Mouse (Mus musculus) kidney, embryonic 15.5 days (tissue): ENCODE results near the gene Capg. TPM values are rescaled to one million over a fixed set of nuclear protein-coding genes. Genes with fewer than 3 reads are reported as not detected.

Source experiments
- ATAC-seq: fragments of 200-750 bp; cut with Nextera tagmentation; replicated peaks from 2 replicates; pipeline ENCODE4 v1.8.0; 2017; ENCODE audit warnings: moderate TSS enrichment; ENCODE audit not compliant: low FRiP score
- H3K27ac ChIP-seq: fragments of 300-500 bp; sonication (generic); 2 replicates; pipeline ENCODE4 v1.5.1; 2015; ENCODE audit warnings: mild to moderate bottlenecking, inconsistent platforms
- H3K27me3 ChIP-seq: fragments of 300-500 bp; sonication (generic); 2 replicates; pipeline ENCODE4 v1.6.1; 2015; ENCODE audit warnings: inconsistent platforms
- H3K36me3 ChIP-seq: fragments of 300-500 bp; sonication (generic); 2 replicates; pipeline ENCODE4 v1.6.1; 2015; ENCODE audit warnings: inconsistent platforms
- H3K4me1 ChIP-seq: fragments of 300-500 bp; sonication (generic); 2 replicates; pipeline ENCODE4 v1.6.1; 2015; ENCODE audit warnings: inconsistent platforms
- H3K4me2 ChIP-seq: fragments of 300-500 bp; sonication (generic); 2 replicates; pipeline ENCODE4 v1.6.1; 2015; ENCODE audit warnings: moderate library complexity, mild to moderate bottlenecking, inconsistent platforms
- H3K4me3 ChIP-seq: fragments of 300-500 bp; sonication (generic); replicated peaks from 2 replicates; pipeline ENCODE4 v1.5.1; 2015; ENCODE audit warnings: mild to moderate bottlenecking, inconsistent platforms
- H3K9ac ChIP-seq: fragments of 300-500 bp; sonication (generic); 2 replicates; pipeline ENCODE4 v1.6.1; 2015; ENCODE audit warnings: mild to moderate bottlenecking, inconsistent platforms
- H3K9me3 ChIP-seq: fragments of 300-500 bp; sonication (generic); replicated peaks from 2 replicates; pipeline ENCODE4 v1.6.1; 2016; ENCODE audit warnings: inconsistent platforms
- WGBS: fragments of 180-500 bp; shearing (Covaris S2); methylation state at CpG from one replicate; pipeline ENCODE4 v1.1.7; 2015; ENCODE audit warnings: mixed read lengths; 5-methylcytosine and 5-hydroxymethylcytosine counted together
- polyA plus RNA-seq: library from polyadenylated mRNA; unstranded; fragments of >200 nt; fragmentation: Nextera tagmentation; extraction: Ambion mirVana; gene quantifications from 2 replicates; pipeline ENCODE4 v1.2.1, GENCODE M21; 2015

Gene Capg
- polyA plus RNA-seq, 1 experiment from 2014 or later = 70.7 TPM

- H3K9me3 ChIP-seq = no peaks in the 10 kb centered on the region
- no peak overlapping the region for H3K9ac ChIP-seq
- 4% methylated on average over 9 of the region's 9 CpGs for WGBS
- H3K4me3 ChIP-seq = no peak overlapping the region
- peak overlapping the region; percentile 50 for H3K4me2 ChIP-seq
- no peaks in the 10 kb centered on the region for H3K27me3 ChIP-seq
- H3K27ac ChIP-seq = peak overlapping the region; percentile 71
- no peak for ATAC-seq
- H3K4me1 ChIP-seq = peaks cover 26% of the 10 kb centered on the region
- H3K36me3 ChIP-seq = no peaks in the 10 kb centered on the region
Measured at GRCm38 (mm10) chr6:72535165-72535564, 9.0 kb upstream of the Capg start.

GRCm38 (mm10) chr6:72537998-72538500 is 6.1 kb upstream of the Capg start:
- H3K36me3 ChIP-seq = no peaks in the 10 kb centered on the region
- peak overlapping the region; percentile 68 for H3K4me2 ChIP-seq
- no peaks in the 10 kb centered on the region for H3K9me3 ChIP-seq
- peak overlapping the region; percentile 53 for H3K9ac ChIP-seq
- peaks cover 23% of the 10 kb centered on the region for H3K4me1 ChIP-seq
- no peak overlapping the region for H3K27ac ChIP-seq
- 36% methylated on average over 10 of the region's 10 CpGs for WGBS
- ATAC-seq = no peak
- no peaks in the 10 kb centered on the region for H3K27me3 ChIP-seq
- peak overlapping the region; percentile 53 for H3K4me3 ChIP-seq

- Histone ChIP-seq H3K4me3 (peak overlapping the region; percentile 53), H3K9me3 (no peaks in the 10 kb centered on the region), H3K9ac (peak overlapping the region; percentile 53), H3K4me1 (peaks cover 23% of the 10 kb centered on the region), H3K27ac (no peak overlapping the region), H3K36me3 (no peaks in the 10 kb centered on the region), H3K4me2 (peak overlapping the region; percentile 68), H3K27me3 (no peaks in the 10 kb centered on the region)
- ATAC-seq = peak; percentile 96
- WGBS = 2% methylated on average over 16 of the region's 16 CpGs
Measured at GRCm38 (mm10) chr6:72538562-72539031, 5.6 kb upstream of the Capg start.

GRCm38 (mm10) chr6:72543265-72543850 is 833 bp upstream of the Capg start:
- Histone ChIP-seq H3K27me3 (no peaks in the 10 kb centered on the region), H3K27ac (peak overlapping the region; percentile 77; the same call in 1 of the 2 replicates), H3K4me3 (no peak overlapping the region), H3K4me1 (peaks cover 20% of the 10 kb centered on the region), H3K36me3 (no peaks in the 10 kb centered on the region), H3K9me3 (no peaks in the 10 kb centered on the region), H3K4me2 (no peak overlapping the region), H3K9ac (no peak overlapping the region)
- ATAC-seq = no peak
- 78% methylated on average over 12 of the region's 12 CpGs for WGBS

- Histone ChIP-seq H3K4me1 (peaks cover 28% of the 10 kb centered on the region), H3K4me2 (peak overlapping the region; percentile 13; the same call in 1 of the 2 replicates), H3K9me3 (no peaks in the 10 kb centered on the region), H3K9ac (no peak overlapping the region), H3K27me3 (no peaks in the 10 kb centered on the region), H3K4me3 (no peak overlapping the region), H3K36me3 (no peaks in the 10 kb centered on the region), H3K27ac (no peak overlapping the region)
- 58% methylated on average over 7 of the region's 7 CpGs for WGBS
- ATAC-seq = no peak
Measured at GRCm38 (mm10) chr6:72545377-72545776, 1.2 kb downstream of the Capg start.

GRCm38 (mm10) chr6:72547121-72547520 is 2.9 kb downstream of the Capg start:
- no peak overlapping the region for H3K27ac ChIP-seq
- no peaks in the 10 kb centered on the region for H3K36me3 ChIP-seq
- H3K9me3 ChIP-seq = no peaks in the 10 kb centered on the region
- H3K9ac ChIP-seq = no peak overlapping the region
- H3K27me3 ChIP-seq = no peaks in the 10 kb centered on the region
- ATAC-seq = no peak
- H3K4me2 ChIP-seq = no peak overlapping the region
- no peak overlapping the region for H3K4me3 ChIP-seq
- 96% methylated on average over 2 of the region's 2 CpGs for WGBS
- H3K4me1 ChIP-seq = peaks cover 38% of the 10 kb centered on the region

- Histone ChIP-seq H3K4me3 (no peak overlapping the region), H3K4me2 (no peak overlapping the region), H3K4me1 (peaks cover 45% of the 10 kb centered on the region), H3K36me3 (no peaks in the 10 kb centered on the region), H3K27me3 (no peaks in the 10 kb centered on the region), H3K27ac (no peak overlapping the region), H3K9me3 (no peaks in the 10 kb centered on the region), H3K9ac (no peak overlapping the region)
- WGBS = 85% methylated on average over 3 of the region's 3 CpGs
- no peak for ATAC-seq
Measured at GRCm38 (mm10) chr6:72547862-72548261, 3.7 kb downstream of the Capg start.

GRCm38 (mm10) chr6:72549041-72549580 is 4.9 kb downstream of the Capg start:
- Histone ChIP-seq H3K27me3 (no peaks in the 10 kb centered on the region), H3K4me2 (no peak overlapping the region), H3K36me3 (no peaks in the 10 kb centered on the region), H3K27ac (no peak overlapping the region), H3K4me3 (no peak overlapping the region), H3K9me3 (no peaks in the 10 kb centered on the region), H3K4me1 (peaks cover 51% of the 10 kb centered on the region), H3K9ac (no peak overlapping the region)
- 60% methylated on average over 9 of the region's 9 CpGs for WGBS
- ATAC-seq = no peak

GRCm38 (mm10) chr6:72550025-72550424 is 5.8 kb downstream of the Capg start:
- H3K4me2 ChIP-seq = no peak overlapping the region
- no peak overlapping the region for H3K9ac ChIP-seq
- H3K9me3 ChIP-seq = no peaks in the 10 kb centered on the region
- H3K27me3 ChIP-seq = no peaks in the 10 kb centered on the region
- peaks cover 43% of the 10 kb centered on the region for H3K4me1 ChIP-seq
- peak overlapping the region; percentile 18; the same call in 1 of the 2 replicates for H3K27ac ChIP-seq
- no peak for ATAC-seq
- no peaks in the 10 kb centered on the region for H3K36me3 ChIP-seq
- WGBS = 57% methylated on average over 6 of the region's 6 CpGs
- H3K4me3 ChIP-seq = no peak overlapping the region

GRCm38 (mm10) chr6:72550503-72551100 is 6.4 kb downstream of the Capg start:
- Histone ChIP-seq H3K4me1 (peaks cover 39% of the 10 kb centered on the region), H3K27me3 (no peaks in the 10 kb centered on the region), H3K36me3 (no peaks in the 10 kb centered on the region), H3K9me3 (no peaks in the 10 kb centered on the region), H3K27ac (no peak overlapping the region; the same call in 1 of the 2 replicates), H3K4me3 (no peak overlapping the region), H3K9ac (no peak overlapping the region), H3K4me2 (no peak overlapping the region)
- no peak for ATAC-seq
- WGBS = 86% methylated on average over 10 of the region's 10 CpGs

GRCm38 (mm10) chr6:72552171-72553078 is 8.2 kb downstream of the Capg start:
- peak overlapping the region; percentile 39 for H3K4me3 ChIP-seq
- H3K9ac ChIP-seq = peak overlapping the region; percentile 46
- peak; percentile 95 for ATAC-seq
- H3K9me3 ChIP-seq = no peaks in the 10 kb centered on the region
- 13% methylated on average over 27 of the region's 27 CpGs for WGBS
- no peaks in the 10 kb centered on the region for H3K36me3 ChIP-seq
- H3K4me2 ChIP-seq = peak overlapping the region; percentile 67
- H3K27ac ChIP-seq = peak overlapping the region; percentile 94
- no peaks in the 10 kb centered on the region for H3K27me3 ChIP-seq
- H3K4me1 ChIP-seq = peaks cover 39% of the 10 kb centered on the region
